Mouse (Mus musculus) granulocyte monocyte progenitor cell, adult 5-6 weeks (primary cell): ENCODE data around the gene Trim41. TPM values are rescaled to one million over a fixed set of nuclear protein-coding genes. Genes with fewer than 3 reads are reported as not detected.
"Not testable (repeated sequence)": the region's sequence is repeated elsewhere in the genome, so short reads cannot be mapped to it uniquely, and the experiment has no call there.

Source experiments
- ATAC-seq: replicated peaks from 2 replicates; pipeline ENCODE4 v1.8.0; 2016; ENCODE audit warnings: mild to moderate bottlenecking, moderate TSS enrichment, inconsistent platforms; ENCODE audit not compliant: poor library complexity, severe bottlenecking
- total RNA-seq, 2 experiments: library from RNA; stranded (forward) in 1 of 2; stranded (reverse) in 1 of 2; fragments of 200-712, 200-1000 nt in 1 of 2; fragments of >200 nt in 1 of 2; fragmentation: Nextera tagmentation in 1 of 2; gene quantifications; 2 replicates each; pipeline ENCODE4 v1.2.3; 2014 to 2017

The Trim41 gene
- total RNA-seq, 2 experiments from 2014 or later, result 24.2 to 39.4 TPM

- ATAC-seq, result no peak
Observed at GRCm38 (mm10) chr11:48838879-48839680, 21.9 kb upstream of the Trim41 start.

- ATAC-seq, result peak; percentile 69
Observed at GRCm38 (mm10) chr11:48838181-48838797, 21.1 kb upstream of the Trim41 start.

- peak; percentile 11 for ATAC-seq
Observed at GRCm38 (mm10) chr11:48837310-48838180, 20.4 kb upstream of the Trim41 start.

- no peak for ATAC-seq
Observed at GRCm38 (mm10) chr11:48836990-48837309, 19.8 kb upstream of the Trim41 start.

- no peak for ATAC-seq
Observed at GRCm38 (mm10) chr11:48835923-48836322, 18.8 kb upstream of the Trim41 start.

GRCm38 (mm10) chr11:48833731-48834639, 16.8 kb upstream of the Trim41 start:
- ATAC-seq, result peak; percentile 54

- ATAC-seq, result no peak
Observed at GRCm38 (mm10) chr11:48833078-48833730, 16.1 kb upstream of the Trim41 start.

GRCm38 (mm10) chr11:48831273-48831672, 14.1 kb upstream of the Trim41 start:
- ATAC-seq, result no peak

- ATAC-seq, result no peak
Observed at GRCm38 (mm10) chr11:48830279-48830678, 13.1 kb upstream of the Trim41 start.

GRCm38 (mm10) chr11:48827926-48828325, 10.8 kb upstream of the Trim41 start:
- no peak for ATAC-seq

- ATAC-seq, result no peak
Observed at GRCm38 (mm10) chr11:48826752-48827096, 9.6 kb upstream of the Trim41 start.

- ATAC-seq, result peak; percentile 50
Observed at GRCm38 (mm10) chr11:48825979-48826751, 9.0 kb upstream of the Trim41 start, which contains the start of the genes Trim7 and Gm12184. TSS of gene Trim7 (plus strand) at chr11:48826140. TSS of gene Gm12184 (minus strand) at chr11:48826655.

- ATAC-seq, result no peak
Observed at GRCm38 (mm10) chr11:48824311-48824830, 7.2 kb upstream of the Trim41 start.

GRCm38 (mm10) chr11:48823536-48823972, 6.4 kb upstream of the Trim41 start:
- ATAC-seq, result peak; percentile 49

- ATAC-seq, result no peak
Observed at GRCm38 (mm10) chr11:48822768-48823512, 5.8 kb upstream of the Trim41 start.

GRCm38 (mm10) chr11:48821299-48821698, 4.1 kb upstream of the Trim41 start:
- ATAC-seq, result not testable (repeated sequence)

- ATAC-seq, result no peak
Observed at GRCm38 (mm10) chr11:48820308-48820674, 3.1 kb upstream of the Trim41 start.
